Mouse (Mus musculus) kidney, postnatal 0 days (tissue): ENCODE data around the gene Bag1. TPM values are rescaled to one million over a fixed set of nuclear protein-coding genes. Genes with fewer than 3 reads are reported as not detected.

Experiments
- ATAC-seq: fragments of 200-750 bp; cut with Nextera tagmentation; replicated peaks from 2 replicates; pipeline ENCODE4 v1.8.0; 2017; ENCODE audit warnings: low read depth, moderate number of reproducible peaks, moderate TSS enrichment, moderate library complexity; ENCODE audit not compliant: low FRiP score
- DNase-seq: peaks from one replicate; pipeline ENCODE4 v3.0.0-alpha.2; 2016; ENCODE audit warnings: low spot score
- H3K27ac ChIP-seq: fragments of 300-500 bp; sonication (generic); 2 replicates; pipeline ENCODE4 v1.5.1; 2014; ENCODE audit warnings: mild to moderate bottlenecking
- H3K27me3 ChIP-seq: fragments of 300-500 bp; sonication (generic); 2 replicates; pipeline ENCODE4 v1.6.1; 2014; ENCODE audit warnings: low read length, mixed read lengths; ENCODE audit not compliant: insufficient read depth
- H3K36me3 ChIP-seq: fragments of 300-500 bp; sonication (generic); 2 replicates; pipeline ENCODE4 v1.6.1; 2014; ENCODE audit warnings: low read length, mixed read lengths; ENCODE audit not compliant: insufficient read depth
- H3K4me1 ChIP-seq: fragments of 300-500 bp; sonication (generic); replicated peaks from 2 replicates; pipeline ENCODE4 v1.6.1; 2014; ENCODE audit warnings: antibody characterized with exemption, low read length, mixed read lengths; ENCODE audit not compliant: insufficient read depth
- H3K4me2 ChIP-seq: fragments of 300-500 bp; sonication (generic); 2 replicates; pipeline ENCODE4 v1.6.1; 2014; ENCODE audit warnings: mild to moderate bottlenecking, low read length, moderate library complexity, mixed read lengths
- H3K4me3 ChIP-seq: fragments of 300-500 bp; sonication (generic); replicated peaks from 2 replicates; pipeline ENCODE4 v1.5.1; 2014; ENCODE audit warnings: low read depth, low read length
- H3K9ac ChIP-seq: fragments of 300-500 bp; sonication (generic); 2 replicates; pipeline ENCODE4 v1.6.1; 2014; ENCODE audit warnings: low read depth, low read length
- H3K9me3 ChIP-seq: fragments of 300-500 bp; sonication (generic); replicated peaks from 2 replicates; pipeline ENCODE4 v1.6.1; 2016; ENCODE audit warnings: low read length, inconsistent platforms, mixed read lengths
- CTCF ChIP-seq: IDR thresholded peaks from 2 replicates; pipeline ENCODE4 v1.5.1; 2016; ENCODE audit warnings: antibody characterized with exemption, low read depth, mild to moderate bottlenecking, moderate library complexity
- WGBS: fragments of 180-500 bp; shearing (Covaris S2); extraction: QIAGEN DNeasy Blood & Tissue Kit; methylation state at CpG from one replicate; pipeline ENCODE4 v1.1.7; 2014; 5-methylcytosine and 5-hydroxymethylcytosine counted together
- polyA plus RNA-seq: library from polyadenylated mRNA; unstranded; fragments of >200 nt; fragmentation: Nextera tagmentation; extraction: Ambion mirVana; gene quantifications from 2 replicates; pipeline ENCODE4 v1.2.1, GENCODE M21; 2015

Gene Bag1
- 284 and 295 TPM in 2 replicates for polyA plus RNA-seq

- WGBS: under 1% methylated on average over 34 of the region's 50 CpGs
- peak; percentile 100 for DNase-seq
- peak within 1 kb of the TSS; percentile 88 for H3K27ac ChIP-seq
- no peaks in the 10 kb centered on the region for H3K27me3 ChIP-seq
- ATAC-seq: peak; percentile 97
- peaks cover 30% of the 10 kb centered on the region; the same call in 1 of the 2 replicates for H3K36me3 ChIP-seq
- H3K4me2 ChIP-seq: peak within 1 kb of the TSS; percentile 76
- H3K4me1 ChIP-seq: peaks cover 14% of the 10 kb centered on the region
- no peaks in the 10 kb centered on the region for H3K9me3 ChIP-seq
- H3K4me3 ChIP-seq: peak within 1 kb of the TSS; percentile 70
- peak; percentile 41; the same call in 1 of the 2 replicates for TF ChIP-seq CTCF
- peak within 1 kb of the TSS; percentile 85 for H3K9ac ChIP-seq
Observed at GRCm38 (mm10) chr4:40948160-40948708, at the start of gene Bag1, which contains the start of gene Chmp5. Gene Bag1, minus strand, starts transcription at chr4:40948294. Gene Chmp5, plus strand, starts transcription at chr4:40948407.

GRCm38 (mm10) chr4:40996302-40996701 lies 48.2 kb upstream of the Bag1 start:
- no peak for TF ChIP-seq CTCF
- DNase-seq (no peak), ATAC-seq (no peak)
- H3K9me3 ChIP-seq: no peaks in the 10 kb centered on the region
- no peak overlapping the region for H3K27ac ChIP-seq
- no peak overlapping the region for H3K9ac ChIP-seq
- no peak overlapping the region for H3K4me2 ChIP-seq
- H3K27me3 ChIP-seq: no peaks in the 10 kb centered on the region
- no peaks in the 10 kb centered on the region for H3K4me1 ChIP-seq
- WGBS: 98% methylated on average over 6 of the region's 6 CpGs
- H3K4me3 ChIP-seq: no peak overlapping the region
- peaks cover 86% of the 10 kb centered on the region for H3K36me3 ChIP-seq

GRCm38 (mm10) chr4:40989633-40990032 lies 41.5 kb upstream of the Bag1 start:
- DNase-seq: no peak
- no peak overlapping the region for H3K9ac ChIP-seq

GRCm38 (mm10) chr4:40983686-40984085 lies 35.6 kb upstream of the Bag1 start:
- no peak for TF ChIP-seq CTCF
- Histone ChIP-seq H3K36me3 (peaks cover 46% of the 10 kb centered on the region), H3K4me3 (no peak overlapping the region), H3K27me3 (no peaks in the 10 kb centered on the region), H3K9ac (no peak overlapping the region), H3K4me2 (no peak overlapping the region), H3K9me3 (no peaks in the 10 kb centered on the region), H3K4me1 (no peaks in the 10 kb centered on the region), H3K27ac (no peak overlapping the region)
- no peak for ATAC-seq
- WGBS: 71% methylated on average over 1 of the region's 1 CpGs
- DNase-seq: no peak

More at GRCm38 (mm10) chr4:40989633-40990032, 41.5 kb upstream of the Bag1 start:
- Histone ChIP-seq H3K4me2 (no peak overlapping the region), H3K36me3 (peaks cover 79% of the 10 kb centered on the region), H3K9me3 (no peaks in the 10 kb centered on the region), H3K27ac (no peak overlapping the region), H3K27me3 (no peaks in the 10 kb centered on the region), H3K4me3 (no peak overlapping the region), H3K4me1 (no peaks in the 10 kb centered on the region)
- no peak for TF ChIP-seq CTCF
- WGBS: 91% methylated on average over 6 of the region's 6 CpGs
- no peak for ATAC-seq

- Histone ChIP-seq H3K4me3 (no peak overlapping the region), H3K9ac (no peak overlapping the region), H3K27me3 (no peaks in the 10 kb centered on the region), H3K27ac (no peak overlapping the region), H3K9me3 (no peaks in the 10 kb centered on the region), H3K4me2 (no peak overlapping the region), H3K4me1 (no peaks in the 10 kb centered on the region), H3K36me3 (peaks cover 49% of the 10 kb centered on the region)
- no peak for TF ChIP-seq CTCF
- DNase-seq (no peak), ATAC-seq (no peak)
- 39% methylated on average over 3 of the region's 3 CpGs for WGBS
Observed at GRCm38 (mm10) chr4:40982486-40982885, 34.4 kb upstream of the Bag1 start.

GRCm38 (mm10) chr4:40979430-40979829 lies 31.3 kb upstream of the Bag1 start:
- no peaks in the 10 kb centered on the region for H3K27me3 ChIP-seq
- H3K9me3 ChIP-seq: no peaks in the 10 kb centered on the region
- H3K27ac ChIP-seq: no peak overlapping the region
- ATAC-seq: no peak
- H3K4me2 ChIP-seq: no peak overlapping the region
- no peak for DNase-seq
- 90% methylated on average over 1 of the region's 1 CpGs for WGBS
- H3K36me3 ChIP-seq: peaks cover 44% of the 10 kb centered on the region
- H3K4me3 ChIP-seq: no peak overlapping the region
- no peak for TF ChIP-seq CTCF
- no peak overlapping the region for H3K9ac ChIP-seq
- no peaks in the 10 kb centered on the region for H3K4me1 ChIP-seq

- Histone ChIP-seq H3K9ac (no peak overlapping the region), H3K36me3 (peaks cover 44% of the 10 kb centered on the region), H3K4me2 (no peak overlapping the region), H3K9me3 (no peaks in the 10 kb centered on the region), H3K27me3 (no peaks in the 10 kb centered on the region), H3K4me1 (no peaks in the 10 kb centered on the region), H3K4me3 (no peak overlapping the region), H3K27ac (no peak overlapping the region)
- no peak for TF ChIP-seq CTCF
- 91% methylated on average over 10 of the region's 10 CpGs for WGBS
- no peak for ATAC-seq
- DNase-seq: no peak
Observed at GRCm38 (mm10) chr4:40976651-40977050, 28.6 kb upstream of the Bag1 start.
